Mouse (Mus musculus) cerebellum, postnatal 4 days (tissue): ENCODE data around the gene Scml4.
A peak's percentile ranks its signal among the peaks of the same experiment; 100 is the strongest.

Experiments used
- DNase-seq, 2 experiments: peaks; one replicate each; pipeline ENCODE4 v3.0.0; 2022; ENCODE audit warnings: low spot score in 2 of 2, mixed read lengths in 1 of 2

Scml4 gene

GRCm38 (mm10) chr10:42862102-42862740 lies 2.1 kb downstream of the Scml4 start:
- DNase-seq: no peak

- no peak for DNase-seq
Observed at GRCm38 (mm10) chr10:42862806-42863205, 2.6 kb downstream of the Scml4 start.

DNA sequence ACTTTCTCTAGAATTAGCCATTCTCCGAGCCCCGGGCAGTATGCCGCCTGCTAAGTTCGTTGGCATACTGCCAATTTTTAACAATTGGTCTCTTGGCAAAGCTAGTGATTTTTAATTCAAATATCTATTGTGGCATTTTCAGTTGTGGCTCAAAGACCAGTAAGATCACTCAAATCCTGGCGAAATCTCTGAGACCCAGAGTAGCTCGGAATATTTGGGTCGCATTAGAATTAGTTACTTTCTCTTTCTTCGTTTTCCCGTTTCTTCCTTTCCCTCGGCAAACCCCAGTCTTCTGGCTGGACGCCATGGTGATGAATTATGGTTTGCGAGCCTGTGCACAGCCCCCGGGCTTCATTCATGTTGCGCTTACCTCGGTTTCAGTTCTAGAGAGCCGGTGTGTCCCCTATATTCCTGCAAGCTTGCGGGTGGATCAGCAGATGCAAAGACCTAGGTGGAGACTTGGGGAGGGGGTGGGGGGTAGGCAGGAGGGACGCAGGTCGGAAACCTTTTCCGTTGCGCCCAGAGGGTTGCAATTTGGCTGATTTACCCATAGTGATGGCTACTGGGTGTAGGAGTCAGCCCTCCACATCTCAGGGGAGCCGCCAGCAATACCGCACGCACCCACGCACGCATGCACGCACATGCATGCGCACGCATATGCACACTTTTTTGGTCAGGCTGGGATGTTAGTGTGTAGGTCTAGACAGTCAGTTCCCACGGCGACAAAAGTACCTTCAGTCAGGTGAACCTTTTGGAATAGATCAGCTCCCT lies 3.6 kb downstream of the Scml4 start:
- DNase-seq: peak in 1 of 2 experiments; percentile 59

GRCm38 (mm10) chr10:42864696-42865095 lies 4.5 kb downstream of the Scml4 start:
- no peak for DNase-seq

DNA sequence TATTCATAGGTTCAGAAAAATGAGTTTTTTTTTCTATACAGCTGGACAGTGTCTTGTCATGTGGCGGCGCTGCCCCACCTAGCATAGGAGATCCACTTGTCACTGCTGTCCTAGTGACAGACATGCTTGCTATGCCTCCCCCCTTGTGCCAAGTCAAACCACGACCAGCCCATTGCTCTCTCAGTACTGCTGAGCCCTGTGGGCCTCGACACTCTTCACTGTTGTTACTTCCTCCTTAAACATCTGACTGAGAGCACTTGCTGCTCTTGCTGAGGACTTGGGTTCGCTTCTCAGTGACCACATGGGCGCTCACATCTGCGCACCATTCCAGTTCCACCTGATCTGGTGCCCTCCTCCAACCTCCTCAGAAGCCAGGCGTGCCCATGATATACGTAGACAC lies 8.2 kb downstream of the Scml4 start:
- no peak for DNase-seq

DNA sequence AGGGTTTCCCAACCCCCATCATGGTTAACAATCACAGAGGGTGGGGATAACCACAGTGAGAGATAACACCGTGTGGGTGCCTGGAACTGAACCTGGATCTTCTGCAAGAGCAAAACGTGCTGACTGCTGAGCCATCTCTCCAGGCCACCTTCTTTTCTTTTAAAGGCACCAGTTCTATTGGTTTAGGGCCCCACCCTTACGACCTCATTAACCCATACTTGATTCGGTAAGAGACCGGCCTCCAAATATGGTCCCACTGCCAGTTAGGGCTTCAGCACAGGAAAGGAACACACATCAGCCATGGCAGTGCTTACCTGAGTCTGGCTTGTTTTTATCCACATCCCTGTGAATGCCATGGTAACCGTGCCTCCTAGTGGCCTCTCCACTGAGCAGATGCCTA lies 9.3 kb downstream of the Scml4 start:
- DNase-seq: no peak

DNA sequence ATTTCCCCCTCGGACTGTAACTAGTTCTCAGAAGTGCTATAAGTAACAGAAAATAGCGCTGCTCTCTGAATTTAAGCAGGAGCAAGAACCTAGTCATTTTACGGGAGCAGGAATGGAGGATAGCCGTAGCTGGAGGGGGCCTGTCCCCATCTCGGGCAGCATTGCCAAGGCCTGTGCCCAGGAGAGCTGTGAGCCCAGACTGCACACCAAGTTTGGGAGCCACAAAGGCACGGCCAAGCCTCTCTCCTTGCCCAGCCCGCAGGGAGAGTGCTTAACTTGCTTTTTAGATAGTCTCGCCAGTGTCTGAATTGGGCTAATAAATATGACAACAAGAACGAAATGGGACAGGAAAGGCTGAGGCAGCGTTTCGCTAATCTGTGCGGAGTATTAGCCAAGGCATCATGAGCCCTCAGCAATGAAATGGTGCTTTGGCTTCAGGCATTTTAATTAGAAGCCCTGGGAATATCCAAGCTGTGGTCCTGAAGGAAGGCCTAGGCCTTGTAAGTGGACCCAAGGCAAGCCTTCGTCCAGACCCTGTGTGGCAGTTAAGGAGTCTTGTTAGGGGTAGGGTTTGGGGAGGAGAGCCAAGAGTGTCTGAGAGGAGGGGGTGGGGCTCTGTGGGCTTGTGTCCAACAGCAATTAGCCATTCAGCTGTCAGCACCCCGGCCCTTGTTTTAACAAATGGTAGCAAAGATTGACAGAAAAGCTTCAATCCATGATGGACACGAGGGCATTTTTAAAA lies 12.3 kb downstream of the Scml4 start:
- peak in 1 of 2 experiments; percentile 36 for DNase-seq

- no peak for DNase-seq
Observed at GRCm38 (mm10) chr10:42873077-42873595, 13.0 kb downstream of the Scml4 start.

DNA sequence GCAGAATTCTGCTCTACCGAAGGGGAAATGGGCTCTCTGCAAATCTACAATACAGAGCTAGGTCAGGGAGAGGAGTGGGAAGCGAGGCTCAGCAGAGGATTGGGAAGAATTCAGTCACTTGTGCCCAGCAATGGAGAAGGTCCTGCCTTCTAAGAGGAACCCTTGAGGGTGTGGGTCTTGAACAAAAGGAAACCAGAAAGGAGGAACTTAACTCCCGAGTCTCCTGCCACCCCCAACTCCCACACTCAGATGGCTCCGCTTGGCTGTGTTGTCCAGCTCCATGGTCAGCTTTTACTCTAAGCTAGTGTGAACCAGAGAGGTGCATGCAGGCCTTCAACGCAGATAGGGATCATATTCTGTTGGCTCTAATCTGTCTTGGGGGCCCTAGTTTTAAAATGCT lies 16.0 kb downstream of the Scml4 start:
- DNase-seq: no peak

- DNase-seq: no peak
Observed at GRCm38 (mm10) chr10:42879269-42879681, 19.1 kb downstream of the Scml4 start.

GRCm38 (mm10) chr10:42879682-42880081 lies 19.5 kb downstream of the Scml4 start:
- DNase-seq: no peak

DNA sequence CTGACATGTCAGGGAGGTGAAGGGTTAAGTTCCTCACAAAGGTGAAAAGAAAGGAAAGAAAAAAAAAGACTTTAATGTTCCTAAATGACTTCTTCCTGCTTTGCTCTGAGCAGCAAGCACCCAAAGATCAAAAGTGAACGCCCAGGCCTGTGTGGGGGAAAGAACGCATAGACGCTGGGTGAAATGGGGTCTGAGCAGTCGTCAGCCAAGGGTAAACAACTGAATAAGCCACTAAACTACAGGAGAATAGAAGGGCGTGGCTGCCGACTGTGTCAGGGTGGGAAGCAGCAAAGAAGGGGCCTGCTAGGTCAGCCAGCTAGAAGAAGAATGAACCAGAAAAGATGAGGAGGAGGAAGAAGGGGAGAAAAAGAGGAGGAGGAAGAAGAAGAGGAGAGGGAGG lies 26.9 kb downstream of the Scml4 start:
- no peak for DNase-seq

DNA sequence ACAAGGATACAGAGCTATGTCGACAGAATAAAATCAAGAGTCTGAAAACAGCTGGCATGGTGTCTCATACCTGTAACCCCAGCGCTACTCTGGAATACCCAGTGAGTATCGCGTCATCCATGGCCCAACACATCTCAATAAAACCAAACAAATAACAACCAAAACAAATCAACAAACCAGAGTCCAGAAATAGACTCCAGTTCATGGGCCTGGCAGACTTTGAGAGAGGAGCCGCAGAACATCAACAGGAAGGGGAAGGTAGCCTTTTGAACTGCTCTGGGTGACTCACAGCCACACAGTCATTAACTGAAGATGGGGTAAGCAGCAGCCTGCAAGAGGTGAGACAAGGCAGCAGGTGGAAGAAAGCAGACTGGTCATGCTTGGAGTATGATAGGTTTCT lies 28.1 kb downstream of the Scml4 start:
- no peak for DNase-seq

- DNase-seq: no peak
Observed at GRCm38 (mm10) chr10:42890365-42890764, 30.2 kb downstream of the Scml4 start.

DNA sequence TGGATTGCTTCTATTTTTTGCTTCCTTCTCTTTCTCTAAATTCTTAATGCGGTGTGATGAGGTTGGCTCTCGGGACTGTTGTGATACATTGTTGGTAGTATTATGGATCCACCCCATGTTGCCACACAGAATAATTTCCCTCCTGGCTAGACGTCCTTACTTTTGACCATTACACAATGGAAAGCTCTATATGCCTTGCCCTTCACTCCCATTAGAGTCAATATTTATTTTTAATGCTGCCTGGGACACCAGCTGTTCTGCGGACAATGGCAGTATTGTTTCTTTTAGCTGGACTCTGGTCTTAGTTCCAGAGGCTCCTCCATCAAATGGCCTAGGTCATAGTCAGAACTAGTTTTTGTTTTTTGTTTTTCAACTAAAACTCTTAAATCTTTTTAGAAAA lies 32.1 kb downstream of the Scml4 start:
- DNase-seq: no peak

- DNase-seq: no peak
Observed at GRCm38 (mm10) chr10:42892987-42893386, 32.8 kb downstream of the Scml4 start.

GRCm38 (mm10) chr10:42893857-42894256 lies 33.7 kb downstream of the Scml4 start:
- no peak for DNase-seq

DNA sequence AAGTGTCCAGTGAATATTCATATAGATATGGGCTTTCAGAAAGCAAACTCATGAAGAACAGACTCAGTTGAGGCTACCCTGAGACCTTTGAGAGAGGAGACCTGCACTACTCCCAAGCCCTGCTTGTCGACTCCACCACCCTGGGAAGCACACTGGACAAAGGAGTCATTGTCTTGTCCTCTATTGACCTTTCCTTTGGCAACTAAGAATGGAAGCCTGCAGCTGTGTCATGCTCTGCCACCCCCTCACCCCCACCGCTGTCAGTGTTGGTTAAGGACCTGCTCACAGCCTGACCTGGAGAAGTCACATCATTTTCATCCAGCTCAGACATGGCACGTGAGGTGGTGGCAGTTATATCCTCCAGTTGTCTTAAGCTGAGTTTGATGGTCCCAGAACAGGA lies 34.1 kb downstream of the Scml4 start:
- DNase-seq: no peak

GRCm38 (mm10) chr10:42894696-42895095 lies 34.5 kb downstream of the Scml4 start:
- no peak for DNase-seq

DNA sequence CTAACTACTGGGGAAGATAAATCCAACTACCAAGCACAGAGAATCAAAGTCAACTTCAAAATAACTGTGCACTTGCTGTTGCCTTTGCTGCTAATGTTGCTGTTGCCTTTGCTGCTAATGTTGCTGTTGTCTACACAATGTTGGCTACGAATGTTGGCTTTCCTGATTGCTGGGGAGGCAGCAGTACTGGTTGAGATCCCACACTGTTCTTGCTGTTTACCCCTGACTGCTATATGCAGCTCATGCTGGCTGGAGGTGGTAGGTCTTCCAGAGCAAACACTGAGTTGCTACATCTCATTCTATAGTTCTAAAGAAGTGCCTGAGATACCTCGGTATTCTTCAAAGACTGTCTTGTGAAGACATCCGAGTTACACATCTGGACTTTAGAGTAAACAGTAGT lies 36.5 kb downstream of the Scml4 start:
- no peak for DNase-seq

GRCm38 (mm10) chr10:42897166-42897565 lies 37.0 kb downstream of the Scml4 start:
- DNase-seq: no peak

DNA sequence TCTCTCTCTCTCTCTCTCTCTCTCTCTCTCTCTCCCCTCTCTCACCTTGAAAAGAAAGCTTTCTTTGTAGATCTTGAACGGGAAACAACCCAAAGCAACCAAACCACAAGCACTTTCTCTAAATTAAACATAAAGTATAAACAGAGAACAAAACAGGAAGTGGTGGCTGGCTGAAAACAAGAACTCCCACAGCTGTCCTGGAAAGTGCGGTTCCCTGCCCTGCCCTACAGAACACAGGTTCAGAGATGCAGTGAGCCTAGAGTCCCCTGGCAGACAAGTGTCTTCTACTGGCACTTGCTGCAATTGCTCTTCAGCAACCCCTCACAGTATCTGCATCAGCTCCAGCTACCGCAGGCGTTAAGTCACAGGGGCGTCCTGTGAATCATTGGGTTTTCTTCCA lies 37.5 kb downstream of the Scml4 start:
- no peak for DNase-seq

DNA sequence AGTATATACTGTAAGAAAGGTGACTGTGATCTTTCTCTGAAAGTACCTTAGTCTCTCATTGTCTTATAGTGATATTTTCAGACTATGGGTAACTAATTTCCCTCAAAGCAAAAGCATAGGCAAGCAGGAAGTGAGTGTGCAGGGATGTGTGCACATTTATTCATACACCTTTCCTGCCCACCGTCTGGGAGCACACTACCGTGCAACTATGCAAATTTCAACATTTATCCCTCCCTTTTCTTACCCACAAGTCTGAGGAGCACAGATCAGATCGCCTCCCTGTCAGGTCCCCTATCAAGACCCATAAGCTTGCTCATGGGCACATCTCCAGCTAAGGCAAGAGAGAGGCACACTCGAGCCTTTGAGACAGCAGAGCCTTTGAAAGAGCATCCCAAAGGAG lies 41.2 kb downstream of the Scml4 start:
- DNase-seq: no peak
